Mouse (Mus musculus) MEL (cell line): ENCODE data around the gene Camkk2. TPM values are rescaled to one million over a fixed set of nuclear protein-coding genes. Genes with fewer than 3 reads are reported as not detected.

ENCODE experiments used
- DNase-seq: peaks from one replicate; pipeline ENCODE4 v3.0.0; 2011; ENCODE audit warnings: low read depth, low spot score
- H3K27ac ChIP-seq: 2 replicates; pipeline ENCODE4 v1.5.1; 2012; ENCODE audit warnings: low read depth, mild to moderate bottlenecking, control low read depth, low read length, moderate library complexity; ENCODE audit not compliant: control insufficient read depth
- H3K27me3 ChIP-seq, 2 experiments: fragments of 150-350 bp in 1 of 2; sonication (generic) in 1 of 2; 2 replicates each; pipeline ENCODE4 v1.6.1; 2012; ENCODE audit warnings: low read length in 2 of 2, mild to moderate bottlenecking in 2 of 2, improper control_type of control experiment in 1 of 2, moderate library complexity in 1 of 2; ENCODE audit not compliant: insufficient read depth in 2 of 2, control insufficient read depth in 1 of 2
- H3K36me3 ChIP-seq, 2 experiments: 2 replicates each; pipeline ENCODE4 v1.6.1; 2012 to 2014; ENCODE audit warnings: low read length in 2 of 2, improper control_type of control experiment in 1 of 2, inconsistent platforms in 1 of 2, mild to moderate bottlenecking in 1 of 2; ENCODE audit not compliant: insufficient read depth in 2 of 2, control insufficient read depth in 1 of 2
- H3K4me1 ChIP-seq, 2 experiments: fragments of 150-350 bp in 1 of 2; sonication (generic) in 1 of 2; 2 replicates each; pipeline ENCODE4 v1.6.1; 2012; ENCODE audit warnings: low read length in 2 of 2, improper control_type of control experiment in 1 of 2, mild to moderate bottlenecking in 1 of 2; ENCODE audit not compliant: insufficient read depth in 2 of 2, control insufficient read depth in 1 of 2
- H3K4me3 ChIP-seq, 2 experiments: fragments of 150-350 bp in 1 of 2; sonication (generic) in 1 of 2; 2 replicates each; pipeline ENCODE4 v1.5.1; 2012; ENCODE audit warnings: low read depth in 2 of 2, low read length in 2 of 2, mild to moderate bottlenecking in 2 of 2, moderate library complexity in 2 of 2, control low read depth in 1 of 2, improper control_type of control experiment in 1 of 2; ENCODE audit not compliant: control insufficient read depth in 1 of 2, insufficient read depth in 1 of 2
- H3K79me2 ChIP-seq: 2 replicates; pipeline ENCODE4 v1.6.1; 2012; ENCODE audit warnings: mild to moderate bottlenecking, low read length, moderate library complexity; ENCODE audit not compliant: control insufficient read depth, poor library complexity, insufficient read depth
- H3K9ac ChIP-seq: 2 replicates; pipeline ENCODE4 v1.6.1; 2012; ENCODE audit warnings: low read depth, mild to moderate bottlenecking, control low read depth, low read length, moderate library complexity; ENCODE audit not compliant: control insufficient read depth, poor library complexity, severe bottlenecking
- H3K9me3 ChIP-seq: fragments of 150-350 bp; sonication (generic); replicated peaks from 2 replicates; pipeline ENCODE4 v1.6.1; 2012; ENCODE audit warnings: mild to moderate bottlenecking, low read length, improper control_type of control experiment, moderate library complexity; ENCODE audit not compliant: insufficient read depth
- CHD1 ChIP-seq: IDR thresholded peaks from 2 replicates; pipeline ENCODE4 v1.6.1; 2012; ENCODE audit warnings: low read depth, mild to moderate bottlenecking, inconsistent platforms, low read length, improper control_type of control experiment
- CTCF ChIP-seq, 3 experiments: IDR thresholded peaks in 2 of 3; conservative IDR thresholded peaks in 1 of 3; 2 replicates each; pipeline ENCODE4 v1.5.1; 2011 to 2012; ENCODE audit warnings: low read length in 3 of 3, low read depth in 2 of 3, mild to moderate bottlenecking in 2 of 3, improper control_type of control experiment in 1 of 3, inconsistent platforms in 1 of 3, mixed read lengths in 1 of 3, moderate library complexity in 1 of 3; ENCODE audit not compliant: control insufficient read depth in 1 of 3, insufficient read depth in 1 of 3, poor library complexity in 1 of 3, severe bottlenecking in 1 of 3
- GABPA ChIP-seq: IDR thresholded peaks from 2 replicates; pipeline ENCODE4 v1.6.1; 2012; ENCODE audit warnings: low read depth, mild to moderate bottlenecking, inconsistent platforms, low read length, improper control_type of control experiment, moderate library complexity
- KAT2A ChIP-seq: conservative IDR thresholded peaks from 2 replicates; pipeline ENCODE4 v1.6.1; 2012; ENCODE audit warnings: low read depth, low read length, improper control_type of control experiment, inconsistent platforms
- MAFK ChIP-seq: IDR thresholded peaks from 2 replicates; pipeline ENCODE4 v1.6.1; 2011; ENCODE audit warnings: low read depth, mild to moderate bottlenecking, low read length, improper control_type of control experiment, borderline replicate concordance
- MAZ ChIP-seq: IDR thresholded peaks from 2 replicates; pipeline ENCODE4 v1.6.1; 2012; ENCODE audit warnings: low read depth, mild to moderate bottlenecking, inconsistent platforms, low read length, improper control_type of control experiment
- MXI1 ChIP-seq: IDR thresholded peaks from 2 replicates; pipeline ENCODE4 v1.6.1; 2011; ENCODE audit warnings: mild to moderate bottlenecking, low read depth, low read length, improper control_type of control experiment
- NELFE ChIP-seq: IDR thresholded peaks from 2 replicates; pipeline ENCODE4 v1.6.1; 2011; ENCODE audit warnings: low read depth, low read length, improper control_type of control experiment
- POLR2AphosphoS2 ChIP-seq: IDR thresholded peaks from 2 replicates; pipeline ENCODE4 v1.6.1; 2011; ENCODE audit warnings: low read length, improper control_type of control experiment
- RCOR1 ChIP-seq: IDR thresholded peaks from 2 replicates; pipeline ENCODE4 v1.6.1; 2012; ENCODE audit warnings: low read depth, mild to moderate bottlenecking, inconsistent platforms, low read length, improper control_type of control experiment
- SIN3A ChIP-seq: IDR thresholded peaks from 2 replicates; pipeline ENCODE4 v1.6.1; 2012; ENCODE audit warnings: low read length, improper control_type of control experiment, inconsistent platforms
- TBP ChIP-seq: IDR thresholded peaks from 2 replicates; pipeline ENCODE4 v1.8.0; 2011; ENCODE audit warnings: low read depth, low read length, improper control_type of control experiment
- TCF12 ChIP-seq: IDR thresholded peaks from 2 replicates; pipeline ENCODE4 v1.6.1; 2014; ENCODE audit warnings: low read depth, mild to moderate bottlenecking, inconsistent platforms, low read length, improper control_type of control experiment, moderate library complexity
- USF1 ChIP-seq: IDR thresholded peaks from 2 replicates; pipeline ENCODE4 v1.6.1; 2014; ENCODE audit warnings: low read depth, mild to moderate bottlenecking, inconsistent platforms, low read length, improper control_type of control experiment, moderate library complexity
- USF2 ChIP-seq, 2 experiments: IDR thresholded peaks; 2 replicates each; pipeline ENCODE4 v1.6.1; 2011 to 2012; ENCODE audit warnings: improper control_type of control experiment in 2 of 2, low read length in 2 of 2, borderline replicate concordance in 1 of 2, inconsistent platforms in 1 of 2, low read depth in 1 of 2, mild to moderate bottlenecking in 1 of 2; ENCODE audit not compliant: insufficient read depth in 1 of 2
- polyA plus RNA-seq, 2 experiments: library from polyadenylated mRNA; stranded (reverse) in 1 of 2; unstranded in 1 of 2; fragments of >175 nt in 1 of 2; fragments of >200 nt in 1 of 2; gene quantifications; 2 replicates each; pipeline versions ENCODE4 v1.2.1 to v1.2.4; 2012; ENCODE audit warnings: low replicate concordance in 2 of 2, low read depth in 1 of 2; ENCODE audit not compliant: insufficient read length in 2 of 2, insufficient read depth in 1 of 2, missing spikeins in 1 of 2
- total RNA-seq: library from RNA; depleted of rRNA; stranded (reverse); fragments of 300-350 nt; gene quantifications from 2 replicates; pipeline ENCODE4 v1.2.3, GENCODE M21; 2012

Gene Camkk2
- total and polyA plus RNA-seq, 3 experiments: 23.7 to 24.8 TPM; not detected in 1

GRCm38 (mm10) chr5:122754477-122754876 lies 24.7 kb downstream of the Camkk2 start:
- no peak for TF ChIP-seq RCOR1
- Histone ChIP-seq H3K9ac (no peak overlapping the region), H3K9me3 (no peaks in the 10 kb centered on the region), H3K4me1 (no peaks in the 10 kb centered on the region), H3K4me3 (no peak overlapping the region), H3K27ac (no peak overlapping the region), H3K27me3 (no peaks in the 10 kb centered on the region), H3K79me2 (no peaks in the 10 kb centered on the region), H3K36me3 (peaks cover 0 to 11% of the 10 kb centered on the region in 2 experiments; a peak in 2 of 4 replicates)
- DNase-seq: no peak

GRCm38 (mm10) chr5:122747950-122748349 lies 31.3 kb downstream of the Camkk2 start:
- no peak overlapping the region for H3K27ac ChIP-seq
- no peak for DNase-seq
- H3K4me3 ChIP-seq: no peak overlapping the region
- no peak for TF ChIP-seq USF2 (IDR thresholded peaks at IDR 0.05; ENCODE audit: borderline replicate concordance in 1 of 2, insufficient read depth in 1 of 2, low read depth in 1 of 2, low read length in 2 of 2)
- no peak for TF ChIP-seq USF1
- no peak for TF ChIP-seq TCF12
- no peak for TF ChIP-seq MAFK
- no peak for TF ChIP-seq NELFE
- TF ChIP-seq TBP: no peak
- TF ChIP-seq SIN3A: no peak
- TF ChIP-seq GABPA: no peak
- no peak for TF ChIP-seq MAZ
- no peak overlapping the region for H3K9ac ChIP-seq
- no peaks in the 10 kb centered on the region for H3K4me1 ChIP-seq
- no peaks in the 10 kb centered on the region for H3K9me3 ChIP-seq
- no peaks in the 10 kb centered on the region; a peak in 1 of 4 replicates for H3K36me3 ChIP-seq
- H3K27me3 ChIP-seq: no peaks in the 10 kb centered on the region
- H3K79me2 ChIP-seq: no peaks in the 10 kb centered on the region

DNA sequence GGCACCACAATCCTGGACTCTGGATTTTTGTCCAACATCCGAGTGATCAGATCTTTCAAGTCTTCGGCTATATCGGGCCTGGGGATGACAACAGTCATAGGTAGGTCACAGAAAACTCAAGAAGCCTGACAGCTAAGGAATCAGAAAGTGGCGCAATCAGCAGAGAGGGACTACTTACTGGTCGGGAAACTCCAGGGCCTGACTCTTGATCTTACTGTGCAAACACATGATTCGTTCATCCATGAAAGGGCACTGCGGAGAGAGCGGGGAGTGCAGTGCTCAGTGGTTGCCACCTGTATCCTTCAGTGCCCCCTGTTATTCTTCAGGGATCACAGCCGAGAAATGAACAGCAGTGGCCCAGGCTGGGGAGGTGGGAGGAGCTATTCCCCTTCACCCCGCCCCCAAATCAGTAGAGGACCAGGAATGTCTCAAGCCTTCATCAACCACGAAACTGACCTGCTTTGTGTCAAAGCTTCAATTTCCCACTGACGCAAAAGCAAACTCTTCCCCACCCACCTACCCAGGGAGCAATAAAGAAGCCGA lies 35.3 kb downstream of the Camkk2 start:
- Histone ChIP-seq H3K4me3 (no peak overlapping the region), H3K9ac (no peak overlapping the region), H3K36me3 (no peaks in the 10 kb centered on the region; a peak in 1 of 4 replicates)

More for the DNA sequence above, 35.3 kb downstream of the Camkk2 start:
- no peak overlapping the region for H3K27ac ChIP-seq
- TF ChIP-seq CTCF (IDR thresholded peaks at IDR 0.05 in 2 of 3, conservative IDR thresholded peaks at IDR 0.05 in 1 of 3; ENCODE audit: control insufficient read depth in 1 of 3, insufficient read depth in 1 of 3, low read depth in 2 of 3, low read length in 3 of 3, poor library complexity in 1 of 3, severe bottlenecking in 1 of 3) (no peak), SIN3A (no peak), MXI1 (no peak), CHD1 (no peak), GABPA (no peak), KAT2A (no peak), NELFE (no peak), USF1 (no peak), POLR2AphosphoS2 (no peak)
- TF ChIP-seq, all 39 proteins: peak for 0
- DNase-seq: no peak
- Histone ChIP-seq H3K4me1 (no peaks in the 10 kb centered on the region), H3K9me3 (no peaks in the 10 kb centered on the region), H3K27me3 (no peaks in the 10 kb centered on the region), H3K79me2 (no peaks in the 10 kb centered on the region)
